Mouse (Mus musculus): ENCODE data around the gene Fkrp.

- TF ChIP-seq CTCF (IDR thresholded peaks at IDR 0.05) (no peak), POLR2A (IDR thresholded peaks at IDR 0.05; ENCODE audit: insufficient read depth, low read depth, low read length) (no peak), EP300 (IDR thresholded peaks at IDR 0.05; ENCODE audit: insufficient read depth, low read depth, low read length) (no peak)
These were observed 52.9 kb downstream of the Fkrp start for GRCm38 (mm10) chr7:16763463-16764218.

Measured in heart, adult 2 months (tissue).